Mouse (Mus musculus): Measurements from ENCODE around the gene Crybg3.

Crybg3 gene

DNA sequence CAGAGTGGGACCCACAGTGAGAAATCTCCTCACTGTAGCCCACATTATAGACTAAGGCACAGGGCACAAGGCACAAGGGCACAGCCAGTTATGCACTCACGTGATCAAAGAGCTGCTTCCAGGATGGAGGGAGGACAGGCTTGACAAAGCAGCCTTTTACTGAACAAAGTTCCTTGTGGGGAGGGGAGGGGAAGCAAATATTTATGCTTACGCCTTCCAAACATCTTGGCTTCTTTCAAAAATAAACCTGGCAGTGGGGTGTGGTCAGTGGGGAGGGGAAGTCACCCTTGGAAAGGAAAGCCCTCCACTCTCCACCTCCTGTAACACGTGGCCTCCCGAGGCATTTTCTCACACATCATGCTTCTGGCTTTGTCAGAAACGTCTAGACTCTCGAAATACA lies 14.5 kb downstream of the Crybg3 start:
- in situ Hi-C loops (cut with MboI; ENCODE audit: low pct_unique_long_range_greater_than_20kb in 1 of 2, low sequenced_read_pairs in 2 of 2, unreplicated experiment in 1 of 2) = no loop called here

DNA sequence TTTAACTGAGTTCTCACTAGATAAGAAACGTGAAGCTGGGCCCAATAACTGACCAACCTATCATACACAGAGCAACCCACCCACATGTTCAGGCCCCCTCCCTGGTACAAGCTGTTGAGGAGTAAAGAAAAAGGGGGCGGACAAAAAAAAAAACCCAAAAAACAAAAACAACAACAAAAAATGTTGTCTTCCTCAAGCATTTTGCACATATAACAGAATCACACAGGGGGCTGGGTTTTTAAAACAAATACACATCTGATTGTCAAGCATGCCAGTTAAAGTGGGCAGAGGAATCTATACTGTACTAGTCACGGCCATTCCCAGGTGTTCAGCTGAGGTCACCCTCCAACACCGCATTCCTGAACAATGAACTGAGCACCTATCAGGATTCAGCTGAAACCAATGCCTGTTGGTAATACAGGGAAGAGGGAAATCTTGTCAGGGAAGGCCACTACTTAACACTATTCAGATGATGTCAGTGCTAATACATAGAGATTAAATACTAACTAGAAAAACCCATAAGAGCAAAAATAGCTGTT lies 15.0 kb downstream of the Crybg3 start:
- in situ Hi-C loops (cut with MboI; ENCODE audit: low pct_unique_long_range_greater_than_20kb in 1 of 2, low sequenced_read_pairs in 2 of 2, unreplicated experiment in 1 of 2) = no loop called here

DNA sequence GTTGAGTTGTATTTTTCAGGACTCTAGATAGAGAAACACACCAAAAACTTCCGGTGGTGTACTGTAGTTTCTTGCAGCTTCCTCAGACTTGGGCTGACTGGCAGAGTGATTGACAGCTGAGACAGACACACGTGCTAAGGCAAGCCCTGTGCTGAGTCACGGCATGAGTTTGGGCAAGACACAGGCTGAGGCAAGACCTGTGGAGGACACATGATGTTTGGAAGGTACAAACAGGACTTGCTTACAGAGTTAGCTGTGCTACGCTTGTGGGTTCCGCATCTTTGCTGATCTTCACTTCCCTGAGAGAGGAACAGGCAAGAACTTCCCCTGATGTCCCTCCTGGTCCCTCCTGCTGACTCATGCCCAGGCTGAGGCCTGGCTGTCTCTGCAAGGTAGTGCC lies 17.3 kb downstream of the Crybg3 start:
- in situ Hi-C loops (cut with MboI; ENCODE audit: low pct_unique_long_range_greater_than_20kb in 1 of 2, low sequenced_read_pairs in 2 of 2, unreplicated experiment in 1 of 2) = no loop called here

GRCm38 (mm10) chr16:59579237-59579636 lies 21.5 kb downstream of the Crybg3 start:
- in situ Hi-C loops (cut with MboI; ENCODE audit: low pct_unique_long_range_greater_than_20kb in 1 of 2, low sequenced_read_pairs in 2 of 2, unreplicated experiment in 1 of 2) = no loop called here

GRCm38 (mm10) chr16:59573961-59574360 lies 26.8 kb downstream of the Crybg3 start:
- in situ Hi-C loops (cut with MboI; ENCODE audit: low pct_unique_long_range_greater_than_20kb in 1 of 2, low sequenced_read_pairs in 2 of 2, unreplicated experiment in 1 of 2) = no loop called here

DNA sequence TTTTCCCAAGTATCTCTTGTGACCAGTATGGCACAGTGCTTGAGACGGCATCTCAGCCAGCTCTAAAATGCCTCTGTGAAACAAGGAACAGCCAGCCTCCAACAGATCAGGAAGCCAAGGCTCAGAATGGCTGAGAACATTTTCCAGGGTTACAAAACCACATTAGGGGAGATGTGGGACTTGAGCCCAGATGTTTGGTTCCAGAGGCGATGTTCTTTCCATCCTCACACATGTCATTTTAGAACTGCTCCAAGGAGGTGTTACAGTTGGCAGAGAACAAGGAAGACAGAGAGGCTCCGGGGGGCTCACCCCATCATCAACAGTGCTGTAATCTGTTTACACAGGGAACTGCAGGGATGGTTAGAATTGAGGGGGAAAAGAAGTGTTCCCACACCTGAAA lies 28.1 kb downstream of the Crybg3 start:
- in situ Hi-C loops (cut with MboI; ENCODE audit: low pct_unique_long_range_greater_than_20kb in 1 of 2, low sequenced_read_pairs in 2 of 2, unreplicated experiment in 1 of 2) = no loop called here

DNA sequence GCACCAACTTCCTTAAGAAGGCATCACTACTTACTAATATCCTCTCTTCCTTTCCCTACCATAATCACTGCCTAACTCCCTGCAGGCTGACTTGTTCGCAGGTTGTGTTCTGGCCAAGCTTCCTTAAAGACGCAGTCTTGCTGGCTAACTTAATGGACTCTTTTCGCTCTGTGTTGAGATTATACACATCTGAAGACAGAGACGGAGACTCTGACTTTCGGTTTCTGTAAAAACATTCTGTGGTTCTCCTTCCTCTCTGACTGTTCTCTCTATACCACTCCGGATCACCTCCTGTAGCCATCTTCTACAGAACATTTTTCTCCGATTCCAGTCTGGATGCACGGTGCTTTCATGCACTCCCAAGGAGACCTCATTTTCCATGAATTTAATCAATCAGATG lies 30.0 kb downstream of the Crybg3 start:
- in situ Hi-C loops (cut with MboI; ENCODE audit: low pct_unique_long_range_greater_than_20kb in 1 of 2, low sequenced_read_pairs in 2 of 2, unreplicated experiment in 1 of 2) = no loop called here

GRCm38 (mm10) chr16:59569837-59570236 lies 30.9 kb downstream of the Crybg3 start:
- in situ Hi-C loops (cut with MboI; ENCODE audit: low pct_unique_long_range_greater_than_20kb in 1 of 2, low sequenced_read_pairs in 2 of 2, unreplicated experiment in 1 of 2) = no loop called here

DNA sequence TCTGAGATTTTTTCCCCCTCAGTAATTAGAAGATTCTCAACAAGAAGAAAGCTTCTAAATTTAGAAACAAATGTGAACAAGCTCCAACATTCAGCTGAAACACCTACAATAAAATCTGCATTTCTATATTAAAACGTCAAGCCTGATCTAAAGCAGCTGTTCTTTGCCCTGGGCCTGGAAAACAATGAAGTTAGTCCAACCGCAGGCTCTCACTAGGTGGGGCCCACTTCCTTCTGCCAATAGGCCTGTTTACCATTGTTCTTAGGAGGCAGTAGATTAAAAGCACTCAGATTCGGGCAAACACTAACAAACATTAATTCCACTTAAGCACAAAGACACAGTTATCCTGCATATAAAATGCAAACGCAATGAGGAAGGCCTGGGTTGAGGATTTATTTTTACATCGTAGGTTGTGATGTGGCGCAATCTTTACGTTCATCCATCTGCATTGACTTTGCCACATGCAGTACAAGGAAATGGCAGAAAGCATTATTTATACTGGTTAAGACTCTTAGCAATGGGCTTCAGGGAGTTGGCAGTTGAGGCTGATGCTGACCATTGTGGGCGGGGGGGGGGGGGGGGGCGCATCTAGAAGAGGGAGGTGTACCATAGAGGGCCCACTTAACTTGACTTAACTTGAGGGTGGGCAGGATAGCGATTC lies 32.9 kb downstream of the Crybg3 start:
- in situ Hi-C loops (cut with MboI; ENCODE audit: low pct_unique_long_range_greater_than_20kb in 1 of 2, low sequenced_read_pairs in 2 of 2, unreplicated experiment in 1 of 2) = no loop called here

DNA sequence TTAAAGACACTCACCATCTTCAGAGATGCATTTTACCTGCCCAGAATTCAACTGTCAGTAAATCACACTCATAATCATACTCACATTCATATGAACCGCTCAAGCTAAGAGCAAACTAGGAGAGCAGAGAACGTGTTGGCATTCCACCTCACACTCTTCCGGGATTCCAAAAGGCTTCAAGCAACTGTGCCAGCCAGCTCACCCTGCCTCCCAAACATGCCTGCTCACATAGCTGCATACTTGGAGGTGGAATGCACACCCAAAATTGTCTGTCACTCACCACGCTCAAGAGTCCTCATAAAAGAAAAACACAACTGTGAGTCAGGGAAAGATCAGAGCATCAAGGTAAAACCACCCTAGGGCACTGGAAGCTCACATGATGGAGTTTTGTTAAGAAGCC lies 34.3 kb downstream of the Crybg3 start:
- in situ Hi-C loops (cut with MboI; ENCODE audit: low pct_unique_long_range_greater_than_20kb in 1 of 2, low sequenced_read_pairs in 2 of 2, unreplicated experiment in 1 of 2) = no loop called here

DNA sequence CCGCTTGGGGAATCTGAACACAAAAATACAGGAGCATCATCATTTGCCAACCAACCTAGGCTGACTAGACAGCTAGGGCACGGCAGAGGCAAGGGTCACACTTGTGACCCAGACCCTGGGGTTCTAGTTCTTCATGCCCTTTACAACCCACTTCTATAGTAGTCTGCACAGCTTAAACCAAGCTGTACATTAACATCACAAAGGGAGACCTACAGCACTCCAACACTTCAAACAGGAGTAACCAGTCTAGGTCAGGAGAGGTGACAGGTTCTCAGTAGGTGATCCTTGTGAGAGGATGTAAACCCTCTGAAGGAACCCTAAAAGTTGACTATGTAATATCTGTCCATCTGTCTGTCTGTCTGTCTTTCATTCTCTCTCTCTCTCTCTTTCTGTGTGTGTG lies 35.1 kb downstream of the Crybg3 start:
- in situ Hi-C loops (cut with MboI; ENCODE audit: low pct_unique_long_range_greater_than_20kb in 1 of 2, low sequenced_read_pairs in 2 of 2, unreplicated experiment in 1 of 2) = no loop called here

- in situ Hi-C loops (cut with MboI; ENCODE audit: low pct_unique_long_range_greater_than_20kb in 1 of 2, low sequenced_read_pairs in 2 of 2, unreplicated experiment in 1 of 2) = no loop called here
Measured at GRCm38 (mm10) chr16:59564025-59564424, 36.8 kb downstream of the Crybg3 start.

- in situ Hi-C loops (cut with MboI; ENCODE audit: low pct_unique_long_range_greater_than_20kb in 1 of 2, low sequenced_read_pairs in 2 of 2, unreplicated experiment in 1 of 2) = no loop called here
Measured at GRCm38 (mm10) chr16:59559300-59560200, 41.2 kb downstream of the Crybg3 start.

DNA sequence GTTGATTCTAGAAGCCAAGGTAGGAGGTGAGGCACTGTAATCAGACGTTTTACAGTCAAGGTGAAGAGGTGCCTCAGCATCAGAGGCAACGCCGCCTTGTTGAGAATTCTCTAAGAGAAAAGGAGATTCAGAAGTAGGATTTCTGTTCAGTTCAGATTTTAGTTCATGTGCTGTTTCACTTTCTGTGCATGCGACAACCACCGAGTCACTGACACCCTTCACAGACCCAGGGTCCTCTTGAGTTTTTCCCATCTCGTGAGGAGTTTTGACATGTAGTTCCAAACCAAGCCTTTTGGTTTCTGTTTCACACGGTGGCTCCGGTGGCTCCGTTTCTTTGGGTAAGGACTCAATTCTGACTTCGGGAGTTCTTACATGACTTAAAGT lies 41.9 kb downstream of the Crybg3 start:
- in situ Hi-C loops (cut with MboI; ENCODE audit: low pct_unique_long_range_greater_than_20kb in 1 of 2, low sequenced_read_pairs in 2 of 2, unreplicated experiment in 1 of 2) = no loop called here

DNA sequence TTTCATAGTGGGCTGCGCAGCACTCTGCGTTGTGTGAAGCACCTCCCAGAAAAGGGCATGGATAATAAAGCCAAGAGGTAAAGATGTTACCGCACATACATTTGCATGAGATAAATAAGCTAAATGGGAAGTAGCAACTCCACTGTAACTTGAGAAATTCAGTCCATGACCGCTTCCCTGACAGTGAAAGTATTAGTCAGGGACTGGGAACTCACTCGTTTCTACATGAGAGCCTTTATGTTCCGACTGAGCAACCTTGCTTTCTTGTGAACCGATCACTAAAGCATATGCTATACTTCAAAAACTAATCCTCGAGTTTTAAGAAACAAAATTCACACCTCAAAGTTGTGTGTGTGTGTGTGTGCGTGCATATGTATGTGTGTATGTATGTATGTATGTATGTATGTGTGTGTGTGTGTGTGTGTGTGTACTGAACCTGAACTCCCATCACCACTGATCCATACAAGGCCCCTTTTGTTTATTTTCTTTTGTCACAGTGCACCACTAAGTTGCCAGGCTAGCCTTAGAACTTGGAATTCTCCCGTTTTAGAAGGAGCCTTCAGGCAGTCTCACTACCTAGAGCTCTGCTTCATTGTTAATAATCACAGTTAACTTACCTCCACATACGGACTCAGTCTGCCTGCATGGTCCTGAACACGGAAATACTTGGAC lies 47.2 kb downstream of the Crybg3 start:
- in situ Hi-C loops (cut with MboI; ENCODE audit: low pct_unique_long_range_greater_than_20kb in 1 of 2, low sequenced_read_pairs in 2 of 2, unreplicated experiment in 1 of 2) = no loop called here

GRCm38 (mm10) chr16:59551507-59551906 lies 49.3 kb downstream of the Crybg3 start:
- in situ Hi-C loops (cut with MboI; ENCODE audit: low pct_unique_long_range_greater_than_20kb in 1 of 2, low sequenced_read_pairs in 2 of 2, unreplicated experiment in 1 of 2) = no loop called here

DNA sequence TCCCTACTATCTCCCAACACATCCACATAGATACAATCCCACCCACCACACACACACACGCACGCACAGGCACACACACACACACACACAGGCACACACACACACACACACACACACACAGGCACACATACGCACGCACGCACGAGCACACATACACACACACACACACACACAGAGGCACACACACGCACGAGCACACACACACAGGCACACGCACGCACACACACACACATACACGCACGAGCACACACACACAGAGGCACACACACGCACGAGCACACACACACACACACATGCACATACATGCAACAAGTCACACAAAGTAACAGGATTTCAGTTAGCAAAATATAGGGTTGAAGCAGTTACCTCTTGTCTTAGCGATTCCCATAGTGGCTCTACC lies 51.1 kb downstream of the Crybg3 start:
- in situ Hi-C loops (cut with MboI; ENCODE audit: low pct_unique_long_range_greater_than_20kb in 1 of 2, low sequenced_read_pairs in 2 of 2, unreplicated experiment in 1 of 2) = no loop called here

GRCm38 (mm10) chr16:59548582-59548947 lies 52.2 kb downstream of the Crybg3 start:
- in situ Hi-C loops (cut with MboI; ENCODE audit: low pct_unique_long_range_greater_than_20kb in 1 of 2, low sequenced_read_pairs in 2 of 2, unreplicated experiment in 1 of 2) = no loop called here

GRCm38 (mm10) chr16:59547887-59548581 lies 52.7 kb downstream of the Crybg3 start:
- in situ Hi-C loops (cut with MboI; ENCODE audit: low pct_unique_long_range_greater_than_20kb in 1 of 2, low sequenced_read_pairs in 2 of 2, unreplicated experiment in 1 of 2) = no loop called here

Measured in mouse embryonic stem cell (cell line).